Mouse (Mus musculus) hindbrain, embryonic 10.5 days (tissue): ENCODE measurements around the gene Camta1. TPM values are rescaled to one million over a fixed set of nuclear protein-coding genes. Genes with fewer than 3 reads are reported as not detected.
A peak's percentile ranks its signal among the peaks of the same experiment; 100 is the strongest.

Experiments used
- DNase-seq: peaks from one replicate; pipeline ENCODE4 v3.0.0-alpha.2; 2017; ENCODE audit warnings: low spot score
- H3K27ac ChIP-seq: fragments of 300-500 bp; sonication (generic); 2 replicates; pipeline ENCODE4 v1.5.1; 2016; ENCODE audit warnings: mild to moderate bottlenecking, moderate library complexity
- H3K27me3 ChIP-seq: fragments of 300-500 bp; sonication (generic); 2 replicates; pipeline ENCODE4 v1.6.1; 2016; ENCODE audit warnings: mild to moderate bottlenecking; ENCODE audit not compliant: poor library complexity, insufficient read depth, severe bottlenecking
- H3K36me3 ChIP-seq: fragments of 300-500 bp; sonication (generic); 2 replicates; pipeline ENCODE4 v1.6.1; 2016; ENCODE audit warnings: mild to moderate bottlenecking, moderate library complexity
- H3K4me1 ChIP-seq: fragments of 300-500 bp; sonication (generic); replicated peaks from 2 replicates; pipeline ENCODE4 v1.6.1; 2016; ENCODE audit warnings: mild to moderate bottlenecking
- H3K4me3 ChIP-seq: fragments of 300-500 bp; sonication (generic); 2 replicates; pipeline ENCODE4 v1.5.1; 2016; ENCODE audit warnings: mild to moderate bottlenecking, moderate library complexity
- H3K9me3 ChIP-seq: fragments of 300-500 bp; sonication (generic); 2 replicates; pipeline ENCODE4 v1.6.1; 2016; ENCODE audit warnings: mild to moderate bottlenecking, moderate library complexity
- WGBS: fragments of 180-500 bp; shearing (Covaris S2); methylation state at CpG from one replicate; pipeline ENCODE4 v1.1.7; 2016; 5-methylcytosine and 5-hydroxymethylcytosine counted together
- polyA plus RNA-seq: library from polyadenylated mRNA; unstranded; fragments of >200 nt; fragmentation: Nextera tagmentation; extraction: Ambion mirVana; gene quantifications from 2 replicates; pipeline ENCODE4 v1.2.1, GENCODE M21; 2016

The Camta1 gene
- polyA plus RNA-seq, 1 experiment from 2014 or later, result 140 TPM

DNA sequence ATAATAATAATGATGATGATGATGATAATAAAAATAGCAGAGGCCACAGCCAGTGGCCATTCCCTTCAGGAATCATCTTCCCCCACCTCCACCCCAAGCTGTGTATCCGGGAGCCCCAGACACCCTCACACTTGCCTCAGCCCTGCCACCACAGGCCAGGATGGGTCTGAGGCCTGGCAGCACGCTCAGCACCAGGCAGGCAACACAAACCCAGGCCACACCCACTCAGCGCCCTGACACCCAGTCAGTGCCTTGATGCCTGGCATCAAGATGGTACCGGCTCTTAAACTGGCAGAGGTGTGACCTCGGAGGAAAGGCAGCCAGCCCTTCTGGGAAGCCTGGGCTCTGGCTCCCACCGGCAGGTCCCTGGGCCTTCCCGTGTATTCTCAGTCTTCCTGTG, 143.8 kb downstream of the Camta1 start:
- Histone ChIP-seq H3K27me3 (no peaks in the 10 kb centered on the region), H3K27ac (peak overlapping the region; percentile 10; the same call in 1 of the 2 replicates), H3K4me3 (no peak overlapping the region), H3K9me3 (no peaks in the 10 kb centered on the region), H3K4me1 (peaks cover 28% of the 10 kb centered on the region), H3K36me3 (no peaks in the 10 kb centered on the region)
- WGBS, result 77% methylated on average over 7 of the region's 7 CpGs
- DNase-seq, result no peak

GRCm38 (mm10) chr4:151713714-151714113, 148.0 kb downstream of the Camta1 start:
- Histone ChIP-seq H3K4me1 (peaks cover 20% of the 10 kb centered on the region), H3K4me3 (no peak overlapping the region), H3K27me3 (no peaks in the 10 kb centered on the region), H3K9me3 (no peaks in the 10 kb centered on the region), H3K27ac (no peak overlapping the region), H3K36me3 (no peaks in the 10 kb centered on the region)
- DNase-seq, result no peak
- WGBS, result 95% methylated on average over 6 of the region's 6 CpGs

DNA sequence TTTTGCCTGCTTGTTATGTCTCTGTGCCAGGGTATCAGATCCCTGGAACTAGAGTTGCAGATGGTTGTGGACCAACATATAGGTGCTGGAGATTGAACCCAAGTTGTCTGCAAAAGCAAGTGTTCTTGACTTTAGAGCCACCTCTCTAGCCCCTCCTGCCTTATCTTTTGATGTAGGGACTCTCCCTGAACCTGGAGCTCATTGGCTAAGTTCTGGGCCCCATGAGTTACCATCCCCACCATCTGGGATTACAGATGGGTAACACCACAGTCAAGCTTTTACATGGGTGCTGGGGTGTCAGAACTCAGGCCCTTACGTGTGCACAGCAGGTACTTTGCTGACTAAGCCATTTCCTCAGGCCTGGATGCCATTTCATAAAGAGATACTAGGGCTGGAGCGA, 150.3 kb downstream of the Camta1 start:
- H3K9me3 ChIP-seq, result no peaks in the 10 kb centered on the region
- no peak overlapping the region for H3K4me3 ChIP-seq
- H3K27me3 ChIP-seq, result no peaks in the 10 kb centered on the region
- no peak for DNase-seq
- no peak overlapping the region for H3K27ac ChIP-seq
- no peaks in the 10 kb centered on the region for H3K36me3 ChIP-seq
- H3K4me1 ChIP-seq, result peaks cover 12% of the 10 kb centered on the region
- WGBS, result 86% methylated on average over 2 of the region's 2 CpGs

GRCm38 (mm10) chr4:151710522-151710921, 151.2 kb downstream of the Camta1 start:
- no peaks in the 10 kb centered on the region for H3K36me3 ChIP-seq
- peak; percentile 36 for DNase-seq

DNA sequence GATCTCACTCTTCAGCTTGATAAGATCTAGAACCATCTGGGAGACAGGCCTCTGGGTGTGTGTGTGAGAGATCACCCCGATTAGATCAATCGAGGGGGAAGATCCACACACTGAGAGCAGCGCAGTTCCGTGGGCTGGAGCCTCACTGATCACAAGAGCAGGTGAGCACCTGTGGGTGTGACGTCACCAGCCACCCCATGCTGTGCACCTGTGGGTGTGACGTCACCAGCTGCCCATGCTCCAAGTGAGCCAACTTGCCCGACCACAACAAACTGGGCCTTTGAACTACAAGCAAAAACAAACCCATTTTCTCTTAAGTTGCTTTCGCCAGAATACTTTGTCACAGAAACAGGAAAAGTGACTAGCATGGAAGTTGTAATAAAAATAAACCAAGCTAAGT, 152.4 kb downstream of the Camta1 start:
- 84% methylated on average over 8 of the region's 8 CpGs for WGBS
- Histone ChIP-seq H3K36me3 (no peaks in the 10 kb centered on the region), H3K9me3 (no peaks in the 10 kb centered on the region)

More at GRCm38 (mm10) chr4:151710522-151710921, 151.2 kb downstream of the Camta1 start:
- no peak overlapping the region for H3K4me3 ChIP-seq
- peaks cover 12% of the 10 kb centered on the region for H3K4me1 ChIP-seq
- 31% methylated on average over 7 of the region's 7 CpGs for WGBS
- no peaks in the 10 kb centered on the region for H3K27me3 ChIP-seq
- H3K9me3 ChIP-seq, result no peaks in the 10 kb centered on the region
- H3K27ac ChIP-seq, result no peak overlapping the region

DNA sequence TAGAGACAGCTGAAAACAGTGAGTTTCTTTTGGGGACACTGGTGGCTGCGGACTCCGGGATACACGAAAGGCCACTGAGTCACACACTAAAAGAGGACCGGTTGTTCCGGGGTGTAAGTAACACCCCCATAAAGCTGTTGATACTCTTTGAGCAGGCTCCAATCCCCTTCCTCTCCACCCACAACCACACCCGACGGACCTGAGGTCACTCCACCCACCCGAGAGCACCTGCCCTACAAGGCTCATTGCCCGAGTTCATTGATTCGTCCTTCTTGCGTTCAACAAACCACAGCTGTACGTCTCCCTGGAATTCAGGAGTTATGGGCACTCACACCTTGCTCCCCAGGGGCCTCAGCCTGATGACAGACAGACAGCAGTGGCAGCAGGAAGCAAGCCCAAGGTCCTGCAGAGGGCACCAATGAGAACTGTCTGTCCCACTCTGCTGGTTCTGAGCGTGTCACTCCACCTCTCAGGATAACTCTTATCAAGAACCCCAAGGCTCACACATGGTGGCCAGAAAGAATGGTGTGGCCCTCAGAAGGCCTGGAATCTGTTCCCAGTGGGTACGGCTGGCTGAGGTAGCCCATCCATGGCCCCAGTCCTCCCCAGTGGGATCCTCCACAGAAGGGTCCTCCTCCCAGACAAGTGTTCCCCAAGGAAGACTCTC, 158.5 kb downstream of the Camta1 start:
- no peaks in the 10 kb centered on the region for H3K36me3 ChIP-seq
- 89% methylated on average over 14 of the region's 14 CpGs for WGBS
- DNase-seq, result no peak

More for the DNA sequence above, 152.4 kb downstream of the Camta1 start:
- Histone ChIP-seq H3K27me3 (no peaks in the 10 kb centered on the region), H3K4me3 (no peak overlapping the region), H3K4me1 (peaks cover 12% of the 10 kb centered on the region), H3K27ac (no peak overlapping the region)
- DNase-seq, result no peak

GRCm38 (mm10) chr4:151702463-151702862, 159.2 kb downstream of the Camta1 start:
- DNase-seq, result no peak
- H3K36me3 ChIP-seq, result no peaks in the 10 kb centered on the region
- no peak overlapping the region for H3K4me3 ChIP-seq
- H3K27me3 ChIP-seq, result no peaks in the 10 kb centered on the region
- peaks cover 4% of the 10 kb centered on the region; the same call in 1 of the 2 replicates for H3K4me1 ChIP-seq
- WGBS, result 84% methylated on average over 11 of the region's 11 CpGs
- no peak overlapping the region for H3K27ac ChIP-seq
- no peaks in the 10 kb centered on the region for H3K9me3 ChIP-seq

More for the DNA sequence above, 158.5 kb downstream of the Camta1 start:
- Histone ChIP-seq H3K4me3 (no peak overlapping the region), H3K4me1 (peaks cover 4% of the 10 kb centered on the region; the same call in 1 of the 2 replicates), H3K27ac (no peak overlapping the region), H3K27me3 (no peaks in the 10 kb centered on the region), H3K9me3 (no peaks in the 10 kb centered on the region)

DNA sequence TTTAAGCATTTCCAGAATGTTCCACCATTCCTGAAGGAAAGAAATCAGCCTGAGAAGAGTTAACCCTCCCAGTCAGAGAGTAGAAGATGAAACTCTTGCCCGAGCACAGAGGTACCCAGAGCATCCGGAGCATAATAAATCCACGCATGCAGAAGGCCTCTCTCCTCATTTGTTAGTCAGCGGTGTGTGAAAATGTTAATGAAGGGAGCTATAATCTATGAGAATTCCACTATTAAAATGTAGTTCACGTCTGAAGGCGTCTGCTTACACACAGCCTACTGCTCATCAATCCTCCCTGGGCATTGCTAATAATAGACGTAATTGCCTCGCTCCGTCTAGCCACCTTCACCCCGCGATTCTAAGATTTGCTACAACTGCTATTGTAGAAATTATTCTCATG, 165.7 kb downstream of the Camta1 start:
- 77% methylated on average over 11 of the region's 11 CpGs for WGBS
- DNase-seq, result no peak
- Histone ChIP-seq H3K27me3 (no peaks in the 10 kb centered on the region), H3K27ac (no peak overlapping the region), H3K9me3 (no peaks in the 10 kb centered on the region), H3K36me3 (no peaks in the 10 kb centered on the region), H3K4me1 (peaks cover 15% of the 10 kb centered on the region; the same call in 1 of the 2 replicates), H3K4me3 (no peak overlapping the region)

DNA sequence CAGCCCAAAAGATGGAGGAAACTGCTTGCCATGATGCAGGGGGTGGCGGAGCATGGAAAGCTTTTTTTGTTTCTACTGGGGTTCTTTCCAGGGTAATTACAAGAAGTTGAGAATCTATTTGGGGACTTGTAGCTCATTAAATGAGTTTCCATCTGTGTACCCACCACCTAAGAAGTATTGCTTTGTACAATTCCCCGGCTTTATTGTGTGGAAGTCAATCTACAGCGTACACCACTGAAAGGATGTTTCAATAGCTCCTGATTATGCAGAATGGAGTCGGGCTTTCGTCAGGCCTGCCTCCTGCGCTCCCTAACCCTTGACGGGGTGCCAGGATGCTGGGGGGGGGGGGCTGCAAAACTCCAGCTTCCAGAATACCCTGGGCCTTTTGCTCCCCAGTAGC, 167.1 kb downstream of the Camta1 start:
- Histone ChIP-seq H3K27ac (peak overlapping the region; percentile 35; the same call in 1 of the 2 replicates), H3K9me3 (no peaks in the 10 kb centered on the region), H3K4me3 (no peak overlapping the region), H3K36me3 (no peaks in the 10 kb centered on the region), H3K27me3 (no peaks in the 10 kb centered on the region), H3K4me1 (peaks cover 11% of the 10 kb centered on the region; the same call in 1 of the 2 replicates)
- WGBS, result 78% methylated on average over 7 of the region's 7 CpGs
- DNase-seq, result no peak

- no peaks in the 10 kb centered on the region for H3K27me3 ChIP-seq
- H3K27ac ChIP-seq, result no peak overlapping the region
- no peak for DNase-seq
- no peaks in the 10 kb centered on the region for H3K9me3 ChIP-seq
- H3K4me3 ChIP-seq, result no peak overlapping the region
- no peaks in the 10 kb centered on the region for H3K36me3 ChIP-seq
- 97% methylated on average over 3 of the region's 3 CpGs for WGBS
- peaks cover 11% of the 10 kb centered on the region; the same call in 1 of the 2 replicates for H3K4me1 ChIP-seq
Measured at GRCm38 (mm10) chr4:151694047-151694446, 167.6 kb downstream of the Camta1 start.

DNA sequence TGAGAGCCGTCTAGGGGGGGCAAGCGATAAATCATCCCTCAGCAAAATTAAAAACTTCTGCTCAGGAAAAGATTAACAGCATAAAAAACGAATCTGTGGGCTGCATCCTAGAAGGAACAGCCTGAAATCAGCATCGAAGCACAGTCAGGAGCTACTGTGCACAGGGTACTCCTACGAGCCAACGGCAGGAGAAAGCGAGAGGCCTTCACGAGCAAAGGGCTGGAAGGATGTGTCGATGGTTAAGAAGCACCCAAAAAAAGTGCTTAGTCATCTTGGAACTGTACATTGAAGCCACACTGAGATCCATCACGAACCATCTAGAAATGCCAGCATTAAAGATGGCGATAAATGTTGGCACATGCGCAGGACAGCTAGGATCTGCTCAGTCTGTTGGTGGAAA, 171.6 kb downstream of the Camta1 start:
- WGBS, result 91% methylated on average over 12 of the region's 12 CpGs
- H3K9me3 ChIP-seq, result no peaks in the 10 kb centered on the region

DNA sequence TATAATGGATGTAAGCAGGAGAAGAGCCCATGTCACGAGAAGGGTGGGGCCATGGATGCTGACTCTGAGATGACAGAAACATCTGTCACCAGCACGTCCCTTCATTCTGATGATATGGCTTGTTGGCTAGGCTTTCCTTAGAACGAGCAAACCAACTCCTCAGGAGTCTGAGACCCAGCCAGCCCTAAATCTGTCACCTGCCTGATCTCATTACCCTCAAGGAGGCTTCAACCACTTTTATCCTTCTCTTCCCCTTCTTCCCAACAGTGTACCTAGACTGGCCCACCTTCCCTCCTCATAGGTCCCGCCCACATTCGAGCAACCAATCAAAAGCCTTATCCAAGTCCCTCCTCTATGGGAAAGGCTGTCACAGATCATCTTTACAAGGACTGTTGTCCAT, 173.5 kb downstream of the Camta1 start:
- no peaks in the 10 kb centered on the region for H3K27me3 ChIP-seq
- no peak overlapping the region for H3K4me3 ChIP-seq
- H3K27ac ChIP-seq, result no peak overlapping the region
- no peaks in the 10 kb centered on the region for H3K9me3 ChIP-seq
- no peak for DNase-seq
- H3K4me1 ChIP-seq, result peaks cover 2% of the 10 kb centered on the region; the same call in 1 of the 2 replicates
- no peaks in the 10 kb centered on the region for H3K36me3 ChIP-seq
- WGBS, result 88% methylated on average over 5 of the region's 5 CpGs

More for the DNA sequence above, 171.6 kb downstream of the Camta1 start:
- no peaks in the 10 kb centered on the region for H3K27me3 ChIP-seq
- no peak for DNase-seq
- H3K27ac ChIP-seq, result no peak overlapping the region
- H3K36me3 ChIP-seq, result no peaks in the 10 kb centered on the region
- peaks cover 9% of the 10 kb centered on the region for H3K4me1 ChIP-seq
- H3K4me3 ChIP-seq, result no peak overlapping the region

GRCm38 (mm10) chr4:151684596-151684995, 177.1 kb downstream of the Camta1 start:
- no peak for DNase-seq
- Histone ChIP-seq H3K4me1 (no peaks in the 10 kb centered on the region; the same call in 1 of the 2 replicates), H3K36me3 (no peaks in the 10 kb centered on the region), H3K4me3 (no peak overlapping the region), H3K27me3 (no peaks in the 10 kb centered on the region), H3K27ac (no peak overlapping the region), H3K9me3 (no peaks in the 10 kb centered on the region)
- 87% methylated on average over 7 of the region's 7 CpGs for WGBS
